Mouse (Mus musculus): Measurements from ENCODE around the gene Gpbar1. TPM values are rescaled to one million over a fixed set of nuclear protein-coding genes. Genes with fewer than 3 reads are reported as not detected.

The Gpbar1 gene
- polyA plus RNA-seq, 1 experiment, result 0.18 TPM

GRCm38 (mm10) chr1:74271659-74272058 lies 6.7 kb upstream of the Gpbar1 start:
- 61% methylated on average over 4 of the region's 4 CpGs for WGBS
- TF ChIP-seq POLR2A (IDR thresholded peaks at IDR 0.05; ENCODE audit: borderline replicate concordance, extremely low read depth, low read depth, low read length) (no peak), CTCF (IDR thresholded peaks at IDR 0.05; ENCODE audit: insufficient read depth, low read length) (no peak)
- no peaks in the 10 kb centered on the region for H3K4me1 ChIP-seq (ENCODE audit: control insufficient read depth, insufficient read depth, low read length)
- no peak overlapping the region for H3K4me3 ChIP-seq (replicated peaks; ENCODE audit: extremely low read depth, low read depth, low read length)
- DNase-seq, result no peak

- WGBS, result 18% methylated on average over 9 of the region's 9 CpGs
- H3K4me3 ChIP-seq (replicated peaks; ENCODE audit: extremely low read depth, low read depth, low read length), result no peak overlapping the region
- DNase-seq, result no peak
- TF ChIP-seq POLR2A (IDR thresholded peaks at IDR 0.05; ENCODE audit: borderline replicate concordance, extremely low read depth, low read depth, low read length) (no peak), CTCF (IDR thresholded peaks at IDR 0.05; ENCODE audit: insufficient read depth, low read length) (no peak)
- H3K4me1 ChIP-seq (ENCODE audit: control insufficient read depth, insufficient read depth, low read length), result no peaks in the 10 kb centered on the region
Observed at GRCm38 (mm10) chr1:74275015-74275414, 3.3 kb upstream of the Gpbar1 start.

GRCm38 (mm10) chr1:74277041-74277440 lies 1.3 kb upstream of the Gpbar1 start:
- no peak for TF ChIP-seq CTCF (IDR thresholded peaks at IDR 0.05; ENCODE audit: insufficient read depth, low read length)
- H3K4me3 ChIP-seq (replicated peaks; ENCODE audit: extremely low read depth, low read depth, low read length), result no peak overlapping the region
- no peak for DNase-seq
- H3K4me1 ChIP-seq (ENCODE audit: control insufficient read depth, insufficient read depth, low read length), result no peaks in the 10 kb centered on the region
- WGBS, result 75% methylated on average over 6 of the region's 6 CpGs

GRCm38 (mm10) chr1:74277883-74278537 lies 340 bp upstream of the Gpbar1 start:
- DNase-seq, result no peak
- 61% methylated on average over 8 of the region's 8 CpGs for WGBS
- peaks cover 1% of the 10 kb centered on the region; the same call in 1 of the 2 replicates for H3K4me1 ChIP-seq (ENCODE audit: control insufficient read depth, insufficient read depth, low read length)
- H3K4me3 ChIP-seq (replicated peaks; ENCODE audit: extremely low read depth, low read depth, low read length), result no peak overlapping the region
- TF ChIP-seq CTCF (IDR thresholded peaks at IDR 0.05; ENCODE audit: insufficient read depth, low read length), result no peak
- TF ChIP-seq POLR2A (IDR thresholded peaks at IDR 0.05; ENCODE audit: borderline replicate concordance, extremely low read depth, low read depth, low read length), result no peak

- TF ChIP-seq CTCF (IDR thresholded peaks at IDR 0.05; ENCODE audit: insufficient read depth, low read length) (no peak), POLR2A (IDR thresholded peaks at IDR 0.05; ENCODE audit: borderline replicate concordance, extremely low read depth, low read depth, low read length) (no peak)
- Histone ChIP-seq H3K4me1 (ENCODE audit: control insufficient read depth, insufficient read depth, low read length) (peaks cover 2% of the 10 kb centered on the region; the same call in 1 of the 2 replicates), H3K4me3 (replicated peaks; ENCODE audit: extremely low read depth, low read depth, low read length) (no peak overlapping the region)
- 88% methylated on average over 11 of the region's 11 CpGs for WGBS
- DNase-seq, result no peak
Observed at GRCm38 (mm10) chr1:74278988-74279387, 638 bp downstream of the Gpbar1 start.

GRCm38 (mm10) chr1:74280591-74281325 lies 2.4 kb downstream of the Gpbar1 start:
- no peak overlapping the region for H3K4me3 ChIP-seq (replicated peaks; ENCODE audit: extremely low read depth, low read depth, low read length)
- DNase-seq, result no peak
- 94% methylated on average over 14 of the region's 14 CpGs for WGBS
- no peak for TF ChIP-seq CTCF (IDR thresholded peaks at IDR 0.05; ENCODE audit: insufficient read depth, low read length)
- TF ChIP-seq POLR2A (IDR thresholded peaks at IDR 0.05; ENCODE audit: borderline replicate concordance, extremely low read depth, low read depth, low read length), result no peak
- H3K4me1 ChIP-seq (ENCODE audit: control insufficient read depth, insufficient read depth, low read length), result peaks cover 2% of the 10 kb centered on the region; the same call in 1 of the 2 replicates

- no peak for DNase-seq
- WGBS, result 95% methylated on average over 2 of the region's 2 CpGs
- no peak for TF ChIP-seq POLR2A (IDR thresholded peaks at IDR 0.05; ENCODE audit: borderline replicate concordance, extremely low read depth, low read depth, low read length)
- no peak for TF ChIP-seq CTCF (IDR thresholded peaks at IDR 0.05; ENCODE audit: insufficient read depth, low read length)
- H3K4me3 ChIP-seq (replicated peaks; ENCODE audit: extremely low read depth, low read depth, low read length), result no peak overlapping the region
- H3K4me1 ChIP-seq (ENCODE audit: control insufficient read depth, insufficient read depth, low read length), result peaks cover 2% of the 10 kb centered on the region; the same call in 1 of the 2 replicates
Observed at GRCm38 (mm10) chr1:74281372-74281771, 3.0 kb downstream of the Gpbar1 start.

- Histone ChIP-seq H3K4me1 (ENCODE audit: control insufficient read depth, insufficient read depth, low read length) (peaks cover 2% of the 10 kb centered on the region; the same call in 1 of the 2 replicates), H3K4me3 (replicated peaks; ENCODE audit: extremely low read depth, low read depth, low read length) (no peak overlapping the region)
- WGBS, result 95% methylated on average over 8 of the region's 8 CpGs
- no peak for TF ChIP-seq CTCF (IDR thresholded peaks at IDR 0.05; ENCODE audit: insufficient read depth, low read length)
- no peak for DNase-seq
Observed at GRCm38 (mm10) chr1:74281886-74282285, 3.5 kb downstream of the Gpbar1 start.

- 86% methylated on average over 10 of the region's 10 CpGs for WGBS
- no peak overlapping the region for H3K4me3 ChIP-seq (replicated peaks; ENCODE audit: extremely low read depth, low read depth, low read length)
- no peak for TF ChIP-seq CTCF (IDR thresholded peaks at IDR 0.05; ENCODE audit: insufficient read depth, low read length)
- peaks cover 5% of the 10 kb centered on the region; the same call in 1 of the 2 replicates for H3K4me1 ChIP-seq (ENCODE audit: control insufficient read depth, insufficient read depth, low read length)
- no peak for DNase-seq
Observed at GRCm38 (mm10) chr1:74282896-74283625, 4.7 kb downstream of the Gpbar1 start.
